Mouse (Mus musculus) neural tube, embryonic 10.5 days (tissue): ENCODE data around the gene Vmn1r27.

Source experiments
- DNase-seq: peaks from one replicate; pipeline ENCODE4 v3.0.0-alpha.2; 2017; ENCODE audit warnings: low spot score; ENCODE audit errors: extremely low spot score

Vmn1r27 gene

DNA sequence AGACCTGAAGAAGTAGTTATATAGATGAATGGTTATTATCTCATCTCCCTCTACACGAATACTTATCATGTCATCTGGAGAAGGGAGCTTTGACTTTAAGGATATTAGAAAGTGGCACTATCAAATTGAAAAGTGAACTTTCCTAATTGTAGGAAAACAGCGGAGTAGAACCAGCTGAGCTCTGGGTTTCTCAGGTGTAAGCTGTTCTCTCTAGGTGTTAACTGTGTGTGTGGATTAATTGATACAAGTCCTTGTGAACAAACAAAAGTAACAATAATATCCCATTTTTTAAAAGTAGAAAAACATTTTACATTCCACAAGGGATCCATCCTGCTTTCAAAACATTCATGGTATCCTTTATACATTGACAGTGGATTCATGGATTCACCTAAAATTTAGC lies at the start of gene Vmn1r27:
Gene Vmn1r27, minus strand, starts transcription at position 101 of the 400 bp plus-strand sequence.
- no peak for DNase-seq

DNA sequence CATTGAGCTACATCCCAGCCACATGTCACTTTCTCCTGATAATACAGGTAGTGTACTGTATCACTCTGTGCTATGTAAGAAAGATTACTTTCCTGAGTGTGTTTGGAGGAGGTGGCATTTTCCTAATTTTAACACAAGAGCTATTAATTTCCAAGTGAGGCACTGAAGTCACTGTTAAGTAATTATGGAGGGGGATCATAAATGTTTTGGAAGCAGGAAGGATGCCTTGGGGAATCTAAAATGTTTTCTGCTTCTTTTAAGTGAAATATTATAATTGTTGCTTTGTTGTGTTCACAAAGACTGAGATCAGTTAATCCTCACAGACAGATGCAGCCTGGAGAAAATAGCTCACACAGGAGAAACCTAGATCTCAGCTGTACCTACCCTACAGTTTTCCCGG lies 43.1 kb upstream of the Vmn1r27 start, which contains the start of gene Vmn1r28:
Gene Vmn1r28, plus strand, starts transcription at position 301 of the 400 bp plus-strand sequence.
- no peak for DNase-seq

DNA sequence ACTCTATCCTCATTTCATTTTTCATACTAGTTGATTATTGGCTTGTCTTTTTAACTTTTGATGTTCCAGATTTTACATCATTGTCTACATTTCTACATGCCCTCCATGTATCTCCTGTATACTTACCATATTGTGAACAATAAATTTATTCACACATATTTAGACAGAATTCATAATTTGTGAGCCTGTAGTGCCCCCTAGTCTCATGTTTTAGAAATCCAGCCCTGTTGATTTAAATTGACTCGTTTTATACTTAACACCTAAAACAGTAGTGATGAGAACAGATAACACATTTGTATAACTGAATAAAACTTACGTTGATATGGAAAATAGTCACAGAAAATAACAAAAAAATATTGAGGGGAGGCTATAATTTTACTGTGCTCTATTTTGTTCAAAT lies 2.5 kb downstream of the Vmn1r27 start:
- no peak for DNase-seq
